Mouse (Mus musculus): ENCODE data around the gene Cdh11. TPM values are rescaled to one million over a fixed set of nuclear protein-coding genes. Genes with fewer than 3 reads are reported as not detected.

The Cdh11 gene
- 13.8 and 14.3 TPM in 2 replicates for polyA plus RNA-seq (2021; fragmentation: Nextera tagmentation)
- long read RNA-seq, experiment 1, full-length matches to known transcripts, result 25 of 69 reads
- long read RNA-seq, experiment 1, partial matches to known transcripts, result 20 of 69 reads
- long read RNA-seq, experiment 1, other reads (novel, unspliced or antisense), result 24 of 69 reads
- long read RNA-seq, experiment 2, full-length matches to known transcripts, result 69 of 147 reads
- long read RNA-seq, experiment 2, partial matches to known transcripts, result 17 of 147 reads
- long read RNA-seq, experiment 2, other reads (novel, unspliced or antisense), result 61 of 147 reads

DNA sequence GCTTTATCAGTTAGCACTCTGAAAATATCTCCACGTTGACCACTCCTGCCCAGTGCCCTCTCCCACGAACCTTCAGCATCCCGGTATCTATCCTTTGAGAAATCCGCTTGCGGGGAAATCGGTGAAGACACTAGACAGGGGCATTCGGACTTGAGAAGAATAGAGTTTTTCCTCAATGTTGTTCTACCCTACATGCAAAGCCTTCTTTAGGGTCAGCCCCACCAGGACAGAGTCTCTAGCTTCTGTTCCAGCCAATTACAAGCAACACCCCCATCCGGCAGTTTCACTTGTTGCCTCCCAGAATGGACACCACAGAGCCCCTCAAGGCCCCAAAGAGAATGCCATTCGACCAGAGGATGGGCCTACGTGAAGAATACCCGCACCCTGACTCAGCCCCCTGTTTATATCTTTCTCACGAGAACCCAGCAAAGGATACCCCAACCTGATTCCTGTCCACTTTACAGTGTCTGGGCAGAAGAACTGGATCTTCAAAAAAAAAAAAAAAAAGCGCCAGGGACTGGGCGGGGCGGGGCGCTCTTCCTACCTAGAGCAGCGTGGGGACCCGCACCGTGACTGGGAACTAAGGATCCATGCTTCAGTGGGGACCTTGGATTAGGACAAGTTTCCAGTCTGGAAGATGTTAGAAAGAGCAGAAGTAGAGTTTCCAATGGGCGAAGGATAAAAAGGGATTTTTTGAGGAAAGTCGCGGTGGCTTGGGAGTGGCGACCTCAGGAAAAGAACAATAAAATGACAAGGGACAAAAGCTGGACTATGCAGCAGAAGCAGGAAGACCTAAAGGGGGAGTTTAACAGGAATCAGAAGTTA is at the start of gene Cdh11:
Gene Cdh11, minus strand, starts transcription at position 51 of the 825 bp plus-strand sequence.

Small RNA genes lying within 50 kb of the gene (microRNA-seq; reads per million reads assigned to microRNA genes)
- not detected for gene Gm26301
